Mouse (Mus musculus): ENCODE results near the gene Ptpdc1.

The Ptpdc1 gene

GRCm38 (mm10) chr13:48625433-48626184 is at the start of gene Ptpdc1:
Ptpdc1 (minus strand) TSS chr13:48625664.
- DNase-seq: peak; percentile 99

GRCm38 (mm10) chr13:48674609-48675008 is 49.1 kb upstream of the Ptpdc1 start:
- no peak for DNase-seq

GRCm38 (mm10) chr13:48672312-48672840 is 46.9 kb upstream of the Ptpdc1 start:
- no peak for DNase-seq

GRCm38 (mm10) chr13:48668976-48669534 is 43.6 kb upstream of the Ptpdc1 start:
- no peak for DNase-seq

- DNase-seq: no peak
Observed at GRCm38 (mm10) chr13:48668091-48668975, 42.9 kb upstream of the Ptpdc1 start.

- no peak for DNase-seq
Observed at GRCm38 (mm10) chr13:48667461-48667860, 42.0 kb upstream of the Ptpdc1 start.

- DNase-seq: no peak
Observed at GRCm38 (mm10) chr13:48665656-48666597, 40.5 kb upstream of the Ptpdc1 start.

- no peak for DNase-seq
Observed at GRCm38 (mm10) chr13:48664916-48665655, 39.6 kb upstream of the Ptpdc1 start.

GRCm38 (mm10) chr13:48663988-48664339 is 38.5 kb upstream of the Ptpdc1 start:
- peak; percentile 11 for DNase-seq

- DNase-seq: peak; percentile 13
Observed at GRCm38 (mm10) chr13:48663211-48663987, 37.9 kb upstream of the Ptpdc1 start.

GRCm38 (mm10) chr13:48662431-48663143 is 37.1 kb upstream of the Ptpdc1 start, which contains the start of gene Barx1:
Barx1 (plus strand) TSS chr13:48662998.
- no peak for DNase-seq

GRCm38 (mm10) chr13:48661561-48661960 is 36.1 kb upstream of the Ptpdc1 start:
- DNase-seq: no peak

GRCm38 (mm10) chr13:48660741-48661140 is 35.3 kb upstream of the Ptpdc1 start:
- no peak for DNase-seq

GRCm38 (mm10) chr13:48660221-48660734 is 34.8 kb upstream of the Ptpdc1 start:
- no peak for DNase-seq

- DNase-seq: no peak
Observed at GRCm38 (mm10) chr13:48659254-48660220, 34.1 kb upstream of the Ptpdc1 start.

- DNase-seq: no peak
Observed at GRCm38 (mm10) chr13:48658588-48659253, 33.3 kb upstream of the Ptpdc1 start.

- DNase-seq: no peak
Observed at GRCm38 (mm10) chr13:48657791-48658190, 32.3 kb upstream of the Ptpdc1 start.

- peak; percentile 42 for DNase-seq
Observed at GRCm38 (mm10) chr13:48655637-48656036, 30.2 kb upstream of the Ptpdc1 start.

Data from right cerebral cortex, postnatal 25 days (tissue).